Mouse (Mus musculus) ES-Bruce4 (cell line): ENCODE measurements at regions not wholly inside any gene's neighbourhood (a gene's known extent, or its start where the extent isn't known, plus 50 kb on each side); places are given as distances from the start of the nearest gene placed in this dataset.

Experiments used
- H3K27ac ChIP-seq: 2 replicates; pipeline ENCODE4 v1.5.1; 2012; ENCODE audit warnings: low read length, inconsistent platforms; ENCODE audit not compliant: insufficient read depth
- H3K27me3 ChIP-seq: 2 replicates; pipeline ENCODE4 v1.6.1; 2012; ENCODE audit warnings: mild to moderate bottlenecking, low read length, inconsistent platforms; ENCODE audit not compliant: control insufficient read depth, poor library complexity, insufficient read depth, severe bottlenecking
- H3K36me3 ChIP-seq: 2 replicates; pipeline ENCODE4 v1.6.1; 2012; ENCODE audit warnings: inconsistent platforms, mild to moderate bottlenecking, low read length, moderate library complexity; ENCODE audit not compliant: control insufficient read depth, poor library complexity, insufficient read depth, severe bottlenecking
- H3K4me1 ChIP-seq: one replicate; pipeline ENCODE4 v1.8.1; 2011; ENCODE audit warnings: low read length; ENCODE audit not compliant: control insufficient read depth, insufficient read depth
- H3K4me3 ChIP-seq: 2 replicates; pipeline ENCODE4 v1.5.1; 2011; ENCODE audit warnings: low read depth, mild to moderate bottlenecking, low read length
- H3K9ac ChIP-seq: 2 replicates; pipeline ENCODE4 v1.6.1; 2012; ENCODE audit warnings: low read depth, mild to moderate bottlenecking, inconsistent platforms; ENCODE audit not compliant: poor library complexity, severe bottlenecking
- H3K9me3 ChIP-seq: replicated peaks from 2 replicates; pipeline ENCODE4 v1.6.1; 2012; ENCODE audit warnings: mild to moderate bottlenecking, low read length, inconsistent platforms; ENCODE audit not compliant: control insufficient read depth, poor library complexity, insufficient read depth, severe bottlenecking
- CTCF ChIP-seq: IDR thresholded peaks from one replicate; pipeline ENCODE4 v1.8.1; 2011; ENCODE audit warnings: low read depth, low read length
- EP300 ChIP-seq: IDR thresholded peaks from 2 replicates; pipeline ENCODE4 v1.6.1; 2011; ENCODE audit warnings: low read depth, low read length; ENCODE audit not compliant: insufficient read depth
- POLR2A ChIP-seq: IDR thresholded peaks from one replicate; pipeline ENCODE4 v1.8.1; 2011; ENCODE audit warnings: low read length; ENCODE audit not compliant: insufficient read depth

- no peaks in the 10 kb centered on the region for H3K36me3 ChIP-seq
Observed at GRCm38 (mm10) chr11:71502156-71502555, 247.6 kb upstream of the Wscd1 start.

GRCm38 (mm10) chr11:71512271-71513066 is 237.3 kb upstream of the Wscd1 start:
- no peak overlapping the region for H3K4me3 ChIP-seq
- H3K9ac ChIP-seq = no peak overlapping the region
- H3K36me3 ChIP-seq = no peaks in the 10 kb centered on the region
- no peaks in the 10 kb centered on the region for H3K4me1 ChIP-seq
- H3K27me3 ChIP-seq = no peaks in the 10 kb centered on the region
- TF ChIP-seq POLR2A = no peak
- no peak for TF ChIP-seq CTCF
- TF ChIP-seq EP300 = no peak
- no peak overlapping the region for H3K27ac ChIP-seq
- no peaks in the 10 kb centered on the region for H3K9me3 ChIP-seq

More at GRCm38 (mm10) chr11:71502156-71502555, 247.6 kb upstream of the Wscd1 start:
- Histone ChIP-seq H3K4me3 (no peak overlapping the region), H3K27me3 (no peaks in the 10 kb centered on the region; the same call in none of the 2 replicates), H3K9me3 (peaks cover 5% of the 10 kb centered on the region; the same call in 1 of the 2 replicates), H3K9ac (no peak overlapping the region), H3K4me1 (no peaks in the 10 kb centered on the region), H3K27ac (no peak overlapping the region)
- TF ChIP-seq CTCF (no peak), POLR2A (no peak), EP300 (no peak)

- Histone ChIP-seq H3K36me3 (no peaks in the 10 kb centered on the region), H3K4me1 (no peaks in the 10 kb centered on the region), H3K27me3 (no peaks in the 10 kb centered on the region), H3K9ac (no peak overlapping the region), H3K4me3 (no peak overlapping the region), H3K27ac (no peak overlapping the region), H3K9me3 (no peaks in the 10 kb centered on the region)
- TF ChIP-seq EP300 (no peak), CTCF (no peak), POLR2A (no peak)
Observed at GRCm38 (mm10) chr11:71513067-71513350, 236.7 kb upstream of the Wscd1 start.

DNA sequence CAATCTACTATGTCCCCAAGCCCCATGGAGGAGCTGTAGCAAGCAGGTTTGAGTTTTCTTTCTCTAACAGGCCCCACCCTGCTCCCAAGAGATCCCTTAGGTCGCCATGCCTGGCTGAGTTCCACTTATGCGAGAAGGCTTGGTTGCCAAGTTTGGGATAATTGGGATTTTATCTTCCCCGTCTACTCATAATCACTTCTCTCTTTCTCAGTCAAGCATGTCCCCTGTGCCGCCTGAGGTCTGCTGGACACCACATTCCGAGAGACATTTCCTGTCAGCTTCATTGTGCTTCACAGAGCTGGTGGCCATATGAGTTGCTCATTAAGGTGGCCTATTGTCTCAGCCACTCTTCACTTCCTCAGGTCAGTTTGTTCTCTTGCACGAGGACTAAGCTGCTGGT is 234.5 kb upstream of the Wscd1 start:
- TF ChIP-seq EP300 (no peak), CTCF (no peak), POLR2A (no peak)

GRCm38 (mm10) chr11:71517377-71517776 is 232.3 kb upstream of the Wscd1 start:
- H3K36me3 ChIP-seq = no peaks in the 10 kb centered on the region
- H3K4me3 ChIP-seq = no peak overlapping the region
- no peaks in the 10 kb centered on the region for H3K4me1 ChIP-seq
- no peak overlapping the region for H3K27ac ChIP-seq
- TF ChIP-seq CTCF (no peak), EP300 (no peak), POLR2A (no peak)
- H3K9me3 ChIP-seq = no peaks in the 10 kb centered on the region
- H3K9ac ChIP-seq = no peak overlapping the region
- H3K27me3 ChIP-seq = no peaks in the 10 kb centered on the region

More for the DNA sequence above, 234.5 kb upstream of the Wscd1 start:
- no peaks in the 10 kb centered on the region for H3K36me3 ChIP-seq
- no peaks in the 10 kb centered on the region for H3K27me3 ChIP-seq
- H3K9me3 ChIP-seq = no peaks in the 10 kb centered on the region
- H3K4me1 ChIP-seq = no peaks in the 10 kb centered on the region
- H3K27ac ChIP-seq = no peak overlapping the region
- H3K9ac ChIP-seq = no peak overlapping the region
- no peak overlapping the region for H3K4me3 ChIP-seq

DNA sequence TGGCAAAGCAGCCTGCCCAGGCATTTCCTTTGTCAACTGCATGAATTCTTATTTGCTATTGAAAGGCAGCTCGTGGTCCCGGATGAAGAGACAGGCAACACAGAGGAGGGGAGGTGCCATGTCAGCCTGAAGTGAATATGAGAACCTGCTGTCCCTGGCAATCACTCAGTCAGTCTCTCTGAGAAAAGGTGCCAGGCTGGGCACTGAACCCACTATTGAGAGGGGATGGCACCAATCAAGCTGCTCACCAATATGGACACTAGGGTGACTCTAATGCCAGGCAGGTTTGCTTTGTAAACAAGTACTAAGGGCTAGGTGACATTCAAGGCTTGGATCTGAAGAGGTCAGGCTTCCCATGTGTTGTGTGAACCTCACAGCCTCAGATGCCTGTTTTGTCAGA is 222.0 kb upstream of the Wscd1 start:
- no peak overlapping the region for H3K9ac ChIP-seq
- no peaks in the 10 kb centered on the region for H3K36me3 ChIP-seq
- no peaks in the 10 kb centered on the region for H3K9me3 ChIP-seq
- H3K4me1 ChIP-seq = no peaks in the 10 kb centered on the region
- H3K27me3 ChIP-seq = no peaks in the 10 kb centered on the region
- no peak overlapping the region for H3K4me3 ChIP-seq
- no peak overlapping the region for H3K27ac ChIP-seq
- TF ChIP-seq CTCF (no peak), EP300 (no peak), POLR2A (no peak)
